Mouse (Mus musculus) liver, embryonic 14.5 days (tissue): Measurements from ENCODE around the gene Trim56.

Experiments used
- CTCF ChIP-seq: IDR thresholded peaks from 2 replicates; pipeline ENCODE4 v1.5.1; 2016; ENCODE audit warnings: antibody characterized with exemption, low read depth, control low read depth
- EP300 ChIP-seq: IDR thresholded peaks from 2 replicates; pipeline ENCODE4 v1.6.1; 2016; ENCODE audit warnings: antibody characterized with exemption, low read depth

GRCm38 (mm10) chr5:137070881-137071605, 45.0 kb downstream of the Trim56 start:
- TF ChIP-seq EP300 (no peak), CTCF (no peak)
